Mouse (Mus musculus) midbrain, embryonic 10.5 days (tissue): ENCODE measurements at regions not wholly inside any gene's neighbourhood (a gene's known extent, or its start where the extent isn't known, plus 50 kb on each side); places are given as distances from the start of the nearest gene placed in this dataset.
A peak's percentile ranks its signal among the peaks of the same experiment; 100 is the strongest.

Experiments used
- DNase-seq: peaks from one replicate; pipeline ENCODE4 v3.0.0-alpha.2; 2017; ENCODE audit warnings: low spot score
- H3K27ac ChIP-seq: fragments of 300-500 bp; sonication (generic); replicated peaks from 2 replicates; pipeline ENCODE4 v1.5.1; 2016; ENCODE audit warnings: mild to moderate bottlenecking
- H3K27me3 ChIP-seq: fragments of 300-500 bp; sonication (generic); 2 replicates; pipeline ENCODE4 v1.6.1; 2016; ENCODE audit warnings: low read depth, mild to moderate bottlenecking; ENCODE audit not compliant: poor library complexity, severe bottlenecking
- H3K36me3 ChIP-seq: fragments of 300-500 bp; sonication (generic); 2 replicates; pipeline ENCODE4 v1.6.1; 2016; ENCODE audit warnings: mild to moderate bottlenecking, moderate library complexity
- H3K4me1 ChIP-seq: fragments of 300-500 bp; sonication (generic); 2 replicates; pipeline ENCODE4 v1.6.1; 2016
- H3K4me3 ChIP-seq: fragments of 300-500 bp; sonication (generic); 2 replicates; pipeline ENCODE4 v1.5.1; 2016; ENCODE audit warnings: mild to moderate bottlenecking, moderate library complexity
- H3K9me3 ChIP-seq: fragments of 300-500 bp; sonication (generic); replicated peaks from 2 replicates; pipeline ENCODE4 v1.6.1; 2016; ENCODE audit warnings: mild to moderate bottlenecking
- WGBS: fragments of 180-500 bp; shearing (Covaris S2); methylation state at CpG from one replicate; pipeline ENCODE4 v1.1.7; 2016; 5-methylcytosine and 5-hydroxymethylcytosine counted together

GRCm38 (mm10) chr16:55555224-55555623, 257.4 kb upstream of the Zpld1 start:
- WGBS = 82% methylated on average over 6 of the region's 6 CpGs
- DNase-seq = no peak
- no peak overlapping the region for H3K4me3 ChIP-seq
- peaks cover 20% of the 10 kb centered on the region for H3K4me1 ChIP-seq
- H3K27ac ChIP-seq = peak overlapping the region; percentile 61
- H3K9me3 ChIP-seq = no peaks in the 10 kb centered on the region
- no peaks in the 10 kb centered on the region for H3K27me3 ChIP-seq
- H3K36me3 ChIP-seq = no peaks in the 10 kb centered on the region

GRCm38 (mm10) chr16:55553896-55554295, 256.1 kb upstream of the Zpld1 start:
- no peak overlapping the region for H3K4me3 ChIP-seq
- WGBS = 88% methylated on average over 4 of the region's 4 CpGs
- DNase-seq = no peak
- no peak overlapping the region for H3K27ac ChIP-seq
- peaks cover 20% of the 10 kb centered on the region for H3K4me1 ChIP-seq
- no peaks in the 10 kb centered on the region for H3K27me3 ChIP-seq
- H3K36me3 ChIP-seq = no peaks in the 10 kb centered on the region
- H3K9me3 ChIP-seq = no peaks in the 10 kb centered on the region

GRCm38 (mm10) chr16:55551348-55551747, 253.6 kb upstream of the Zpld1 start:
- DNase-seq = no peak
- 86% methylated on average over 1 of the region's 1 CpGs for WGBS
- Histone ChIP-seq H3K9me3 (no peaks in the 10 kb centered on the region), H3K4me3 (no peak overlapping the region), H3K27ac (no peak overlapping the region), H3K4me1 (peaks cover 19% of the 10 kb centered on the region), H3K27me3 (no peaks in the 10 kb centered on the region), H3K36me3 (no peaks in the 10 kb centered on the region)

- peak; percentile 18 for DNase-seq
- 55% methylated on average over 4 of the region's 4 CpGs for WGBS
- no peak overlapping the region for H3K4me3 ChIP-seq
These were observed 253.0 kb upstream of the Zpld1 start for GRCm38 (mm10) chr16:55550649-55551312.

GRCm38 (mm10) chr16:55547095-55547494, 249.3 kb upstream of the Zpld1 start:
- Histone ChIP-seq H3K4me3 (no peak overlapping the region), H3K9me3 (no peaks in the 10 kb centered on the region), H3K36me3 (no peaks in the 10 kb centered on the region), H3K27ac (no peak overlapping the region), H3K4me1 (peaks cover 11% of the 10 kb centered on the region), H3K27me3 (no peaks in the 10 kb centered on the region)
- 92% methylated on average over 2 of the region's 2 CpGs for WGBS
- no peak for DNase-seq

More at GRCm38 (mm10) chr16:55550649-55551312, 253.0 kb upstream of the Zpld1 start:
- Histone ChIP-seq H3K27me3 (no peaks in the 10 kb centered on the region), H3K4me1 (peaks cover 13% of the 10 kb centered on the region), H3K27ac (no peak overlapping the region), H3K36me3 (no peaks in the 10 kb centered on the region), H3K9me3 (no peaks in the 10 kb centered on the region)

GRCm38 (mm10) chr16:55540336-55541015, 242.7 kb upstream of the Zpld1 start:
- no peak overlapping the region for H3K27ac ChIP-seq
- H3K27me3 ChIP-seq = no peaks in the 10 kb centered on the region
- H3K9me3 ChIP-seq = no peaks in the 10 kb centered on the region
- no peak overlapping the region for H3K4me3 ChIP-seq
- DNase-seq = no peak
- no peaks in the 10 kb centered on the region for H3K4me1 ChIP-seq
- 93% methylated on average over 3 of the region's 3 CpGs for WGBS
- no peaks in the 10 kb centered on the region for H3K36me3 ChIP-seq

- Histone ChIP-seq H3K36me3 (no peaks in the 10 kb centered on the region), H3K4me1 (no peaks in the 10 kb centered on the region), H3K27ac (no peak overlapping the region), H3K9me3 (no peaks in the 10 kb centered on the region), H3K27me3 (no peaks in the 10 kb centered on the region), H3K4me3 (no peak overlapping the region)
- WGBS = 82% methylated on average over 1 of the region's 1 CpGs
- no peak for DNase-seq
These were observed 241.4 kb upstream of the Zpld1 start for GRCm38 (mm10) chr16:55539179-55539578.

GRCm38 (mm10) chr16:55537548-55537947, 239.8 kb upstream of the Zpld1 start:
- H3K4me3 ChIP-seq = no peak overlapping the region
- H3K9me3 ChIP-seq = no peaks in the 10 kb centered on the region
- WGBS = 83% methylated on average over 5 of the region's 5 CpGs
- no peaks in the 10 kb centered on the region for H3K27me3 ChIP-seq
- H3K4me1 ChIP-seq = no peaks in the 10 kb centered on the region
- no peak for DNase-seq
- H3K36me3 ChIP-seq = no peaks in the 10 kb centered on the region
- H3K27ac ChIP-seq = no peak overlapping the region

GRCm38 (mm10) chr16:55532686-55533085, 234.9 kb upstream of the Zpld1 start:
- no peak for DNase-seq
- no peaks in the 10 kb centered on the region for H3K36me3 ChIP-seq
- 86% methylated on average over 3 of the region's 3 CpGs for WGBS
- no peak overlapping the region for H3K4me3 ChIP-seq
- no peak overlapping the region for H3K27ac ChIP-seq
- H3K27me3 ChIP-seq = no peaks in the 10 kb centered on the region
- H3K9me3 ChIP-seq = no peaks in the 10 kb centered on the region
- 0 out of 2 replicates have a peak, but pooled peaks cover 4% of the 10 kb centered on the region for H3K4me1 ChIP-seq

GRCm38 (mm10) chr16:55530844-55531243, 233.1 kb upstream of the Zpld1 start:
- H3K4me1 ChIP-seq = 0 out of 2 replicates have a peak, but pooled peaks cover 4% of the 10 kb centered on the region
- H3K27ac ChIP-seq = no peak overlapping the region
- no peak overlapping the region for H3K4me3 ChIP-seq
- no peaks in the 10 kb centered on the region for H3K36me3 ChIP-seq
- H3K27me3 ChIP-seq = no peaks in the 10 kb centered on the region
- DNase-seq = no peak
- H3K9me3 ChIP-seq = no peaks in the 10 kb centered on the region

GRCm38 (mm10) chr16:55527680-55528079, 229.9 kb upstream of the Zpld1 start:
- Histone ChIP-seq H3K4me1 (0 out of 2 replicates have a peak, but pooled peaks cover 4% of the 10 kb centered on the region), H3K9me3 (no peaks in the 10 kb centered on the region), H3K36me3 (no peaks in the 10 kb centered on the region), H3K4me3 (no peak overlapping the region), H3K27ac (no peak overlapping the region), H3K27me3 (no peaks in the 10 kb centered on the region)
- WGBS = 92% methylated on average over 5 of the region's 5 CpGs
- DNase-seq = no peak

GRCm38 (mm10) chr16:55526230-55526842, 228.6 kb upstream of the Zpld1 start:
- WGBS = 82% methylated on average over 5 of the region's 5 CpGs
- H3K4me1 ChIP-seq = 0 out of 2 replicates have a peak, but pooled peaks cover under 1% of the 10 kb centered on the region
- H3K27ac ChIP-seq = no peak overlapping the region
- H3K27me3 ChIP-seq = no peaks in the 10 kb centered on the region
- DNase-seq = no peak
- no peaks in the 10 kb centered on the region for H3K36me3 ChIP-seq
- no peak overlapping the region for H3K4me3 ChIP-seq
- H3K9me3 ChIP-seq = no peaks in the 10 kb centered on the region

- H3K27ac ChIP-seq = no peak overlapping the region
- no peaks in the 10 kb centered on the region for H3K36me3 ChIP-seq
- H3K4me3 ChIP-seq = no peak overlapping the region
- H3K9me3 ChIP-seq = no peaks in the 10 kb centered on the region
- 95% methylated on average over 1 of the region's 1 CpGs for WGBS
- no peaks in the 10 kb centered on the region for H3K27me3 ChIP-seq
- no peak for DNase-seq
- no peaks in the 10 kb centered on the region for H3K4me1 ChIP-seq
These were observed 225.5 kb upstream of the Zpld1 start for GRCm38 (mm10) chr16:55523264-55523663.
